Mouse (Mus musculus) retina, postnatal 1 day (tissue): ENCODE data around the gene Sept10.

Experiments
- DNase-seq: peaks from one replicate; pipeline ENCODE4 v3.0.0-alpha.2; 2012

The Sept10 gene

DNA sequence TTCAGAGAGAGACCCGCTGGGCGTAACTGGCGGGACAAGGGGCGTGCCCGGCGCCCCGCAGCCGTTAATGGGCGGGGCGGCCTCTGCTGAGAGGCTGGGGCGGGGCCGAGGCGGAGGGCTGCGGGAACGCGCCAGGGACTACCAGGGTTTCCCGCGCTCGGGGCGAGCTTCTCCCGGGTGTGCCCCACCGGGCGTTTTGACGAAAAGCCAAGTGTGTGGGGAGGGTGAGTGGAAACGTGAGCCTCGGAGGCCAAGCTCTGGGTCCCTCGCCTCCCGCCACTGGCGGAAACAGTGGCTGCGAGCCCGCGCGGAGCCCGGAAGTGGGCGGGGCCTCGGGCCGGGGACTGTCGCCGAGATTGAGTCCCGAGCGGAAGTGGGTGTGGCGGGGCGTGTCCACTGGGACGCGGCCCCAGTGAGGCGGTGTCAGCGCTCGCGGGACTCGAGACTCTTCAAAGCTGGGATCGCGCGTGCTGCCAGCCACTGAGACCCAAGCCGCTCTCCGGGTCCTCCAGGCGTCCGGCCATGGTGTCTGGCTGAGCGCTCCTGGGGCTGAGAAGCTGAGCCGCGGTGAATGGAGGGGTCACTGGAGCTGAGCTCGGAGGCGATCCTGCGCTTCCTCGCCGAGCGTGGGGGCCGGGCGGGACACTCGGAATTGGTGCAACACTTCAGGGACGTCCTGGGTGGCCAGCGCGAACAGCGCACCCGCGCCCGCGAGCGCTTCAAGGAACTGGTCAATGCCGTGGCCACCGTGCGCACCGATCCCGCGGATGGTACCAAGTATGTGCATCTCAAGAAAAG is at the start of gene Sept10, which contains the start of gene Sowahc:
Gene Sept10 (minus strand): TSS at position 375 of the 798 bp plus-strand sequence.
Gene Sowahc (plus strand): TSS at position 481 of the 798 bp plus-strand sequence.
- DNase-seq = peak; percentile 98

DNA sequence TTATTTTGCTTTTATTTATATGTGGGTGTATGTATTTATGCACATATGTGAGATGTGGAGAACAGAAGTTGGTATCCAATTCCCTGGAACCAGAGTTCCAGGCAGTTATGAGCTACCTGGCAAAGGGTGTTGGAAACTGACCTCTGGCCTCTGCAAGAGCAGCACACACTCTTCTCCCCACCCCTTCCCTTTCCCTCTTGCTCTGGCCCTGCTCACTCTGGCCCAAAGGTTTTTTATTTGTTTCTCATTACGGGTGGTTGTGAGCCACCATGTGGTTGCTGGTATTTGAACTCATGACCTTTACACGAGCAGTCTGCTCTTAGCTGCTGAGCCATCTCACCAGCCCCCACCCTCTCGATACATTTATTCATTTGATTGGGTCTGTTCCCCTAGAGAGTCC is 47.1 kb upstream of the Sept10 start:
- no peak for DNase-seq

DNA sequence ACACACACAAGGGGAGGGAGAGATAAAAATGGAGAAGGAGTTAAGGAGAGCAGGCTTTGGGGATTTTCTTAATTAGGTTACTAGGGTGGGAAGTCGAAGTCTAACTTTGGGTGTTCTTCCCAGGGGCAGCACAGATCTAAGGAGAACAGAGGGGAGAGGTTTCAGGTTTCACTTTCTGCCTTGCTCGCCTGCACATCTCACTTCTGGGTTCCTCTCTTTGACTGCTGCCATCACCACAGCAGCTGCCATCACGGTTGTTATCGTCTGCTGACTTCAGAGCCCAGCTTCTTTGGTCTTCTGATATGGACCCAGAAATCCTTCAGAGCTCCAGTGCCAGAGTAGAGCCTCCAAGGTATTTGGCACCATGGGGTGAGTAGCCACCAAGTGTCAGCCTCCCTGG is 46.5 kb upstream of the Sept10 start:
- DNase-seq = no peak

DNA sequence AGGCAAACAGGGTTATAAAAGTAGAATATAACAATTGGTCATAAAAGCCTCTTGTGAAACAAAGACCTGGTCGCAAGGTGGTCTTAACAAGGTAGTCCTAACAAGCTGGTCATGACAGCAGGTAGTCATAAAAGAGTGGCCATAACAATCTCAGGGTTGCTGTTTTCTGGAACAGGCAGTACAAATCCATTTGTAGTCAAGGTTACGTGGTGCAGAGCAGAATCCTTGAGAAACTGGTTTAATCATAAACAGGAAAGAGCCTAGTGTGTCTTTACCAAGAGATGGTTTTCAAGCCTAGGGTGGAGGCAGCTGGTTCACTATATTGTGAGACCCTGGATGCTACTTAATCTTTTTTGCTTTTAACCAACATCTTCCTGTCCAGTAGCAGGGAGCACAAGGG is 45.6 kb upstream of the Sept10 start:
- no peak for DNase-seq

DNA sequence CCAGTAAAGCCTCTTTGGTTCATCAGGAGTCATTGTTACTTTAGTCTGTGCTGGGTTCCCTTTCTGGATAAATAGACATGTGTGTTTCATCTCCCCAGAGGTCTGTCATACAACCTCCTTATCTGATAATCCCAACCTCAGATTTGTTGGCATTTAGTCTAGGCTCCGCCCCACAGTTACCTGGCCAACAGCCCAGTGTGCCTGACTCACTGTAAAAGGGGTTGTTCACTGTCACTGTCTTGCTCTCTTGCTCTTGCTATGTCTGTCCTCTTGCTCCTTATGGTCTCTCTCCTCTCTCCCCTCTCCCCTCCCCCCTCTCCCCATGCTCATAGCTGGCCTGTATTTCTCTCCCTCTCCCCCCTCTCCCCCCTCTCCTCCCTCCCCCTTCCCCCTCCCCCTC is 44.5 kb upstream of the Sept10 start:
- no peak for DNase-seq

DNA sequence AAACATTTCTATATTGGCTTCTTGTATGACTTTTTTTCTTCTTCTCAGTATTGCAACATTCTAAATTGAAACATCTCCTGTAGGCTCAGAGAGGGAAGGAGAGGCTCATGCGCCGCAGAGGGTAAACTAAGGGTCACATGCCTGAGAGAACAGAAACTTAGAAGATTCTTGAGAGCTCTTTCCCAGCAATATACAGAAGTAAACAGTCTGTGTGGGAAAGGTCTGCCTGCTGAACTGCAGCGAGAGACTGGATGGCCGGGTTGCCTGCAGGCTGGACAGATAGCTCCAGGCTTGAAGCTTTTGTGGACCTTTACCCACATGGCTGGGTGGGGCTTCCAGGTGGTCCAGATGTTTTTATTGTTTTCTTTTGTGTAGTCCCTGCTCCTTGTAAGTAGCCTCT is 44.0 kb upstream of the Sept10 start:
- DNase-seq = no peak

DNA sequence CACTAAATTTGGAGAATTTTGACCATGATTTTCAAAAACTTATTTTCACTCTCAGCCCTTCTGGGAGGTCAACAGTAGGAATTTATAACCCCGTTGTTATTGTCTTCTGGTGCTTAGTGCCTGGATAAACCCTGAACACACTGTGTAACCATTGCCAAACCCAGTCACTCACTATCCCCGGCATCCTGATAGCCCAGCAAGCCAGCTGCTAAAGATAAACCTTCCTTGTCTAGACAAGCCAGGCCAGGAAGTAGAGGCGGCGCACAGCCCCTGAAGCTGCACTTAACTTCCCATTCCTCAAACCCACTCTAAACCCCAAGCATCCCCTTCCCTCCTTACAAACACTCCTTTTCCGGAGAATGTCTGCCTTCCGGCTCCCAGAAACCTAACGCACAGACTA is 43.4 kb upstream of the Sept10 start:
- DNase-seq = no peak

DNA sequence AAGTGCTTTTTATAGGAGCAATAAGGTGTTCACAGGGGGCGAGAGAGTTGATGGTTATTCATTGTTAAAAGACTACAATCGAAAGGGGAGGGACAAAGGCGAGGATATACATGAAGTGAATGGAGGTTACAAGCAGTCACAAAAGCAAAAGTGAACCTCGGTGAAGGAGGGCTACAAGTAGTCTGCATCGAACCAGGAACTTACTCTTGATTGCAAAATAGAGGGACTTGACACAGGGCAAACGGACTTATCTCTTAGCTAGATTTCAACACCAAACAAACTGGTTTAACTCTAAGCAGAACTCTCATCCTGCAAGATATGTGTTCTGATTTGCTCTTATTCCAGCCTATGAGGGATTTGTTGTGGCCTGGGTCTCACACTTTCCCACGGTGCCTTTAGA is 41.3 kb upstream of the Sept10 start:
- no peak for DNase-seq

DNA sequence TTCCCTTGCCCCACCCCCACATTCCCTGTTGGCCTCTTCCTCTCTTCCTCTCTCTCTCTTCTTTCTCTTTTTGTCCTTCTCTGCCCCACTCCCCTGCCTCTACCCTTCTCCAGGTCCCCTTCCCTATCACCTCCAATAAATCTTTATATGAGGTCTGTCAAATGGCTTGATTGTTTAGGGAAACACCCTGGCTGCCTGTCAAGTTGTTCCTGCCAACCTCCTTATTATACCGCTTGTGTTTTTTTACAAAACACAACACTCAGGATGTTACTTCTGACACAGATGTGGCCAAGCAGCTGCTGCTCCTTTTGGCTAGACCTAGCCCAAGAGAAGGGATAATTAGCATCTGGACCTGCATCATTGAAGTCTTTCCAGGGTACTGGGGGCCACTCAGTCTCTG is 40.4 kb upstream of the Sept10 start:
- no peak for DNase-seq

DNA sequence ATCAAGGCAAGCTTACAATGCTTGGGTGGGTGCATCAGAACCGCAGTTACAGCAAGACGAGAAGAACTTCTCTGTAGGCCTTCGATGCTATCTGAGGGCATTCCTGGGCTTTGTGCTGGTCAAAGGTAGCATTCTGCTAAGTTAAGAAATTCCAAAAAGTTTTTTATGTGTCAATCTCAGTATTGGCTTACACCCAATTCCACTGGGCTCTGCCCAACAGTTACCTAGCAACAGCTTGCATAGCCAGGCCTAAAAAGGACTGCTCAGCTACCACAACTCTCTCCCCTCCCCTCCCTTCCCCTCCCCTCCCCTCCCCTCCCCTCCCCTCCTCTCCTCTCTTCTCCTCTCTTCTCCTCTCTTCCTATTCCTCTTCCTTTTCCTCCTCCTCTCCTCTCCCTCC is 40.0 kb upstream of the Sept10 start:
- peak; percentile 31 for DNase-seq

DNA sequence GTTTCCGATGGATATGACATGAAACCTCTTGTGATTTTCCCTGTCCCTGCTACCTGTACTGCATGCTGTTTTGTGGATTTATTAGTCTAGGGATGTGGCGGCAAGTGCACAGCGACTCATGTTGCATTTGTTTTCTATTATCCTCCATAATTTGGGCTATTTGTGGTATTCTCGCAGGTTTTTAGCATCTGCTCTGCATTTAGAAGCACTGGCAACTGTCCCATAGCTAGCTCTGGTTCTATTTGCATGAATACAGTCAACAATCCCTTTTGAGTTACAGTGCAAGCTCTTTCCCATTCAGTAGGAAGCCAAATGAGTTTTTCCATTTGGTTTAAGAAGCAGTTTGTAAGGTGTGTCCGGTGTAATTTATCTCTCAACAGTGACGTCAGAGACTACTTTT is 37.9 kb upstream of the Sept10 start:
- no peak for DNase-seq

DNA sequence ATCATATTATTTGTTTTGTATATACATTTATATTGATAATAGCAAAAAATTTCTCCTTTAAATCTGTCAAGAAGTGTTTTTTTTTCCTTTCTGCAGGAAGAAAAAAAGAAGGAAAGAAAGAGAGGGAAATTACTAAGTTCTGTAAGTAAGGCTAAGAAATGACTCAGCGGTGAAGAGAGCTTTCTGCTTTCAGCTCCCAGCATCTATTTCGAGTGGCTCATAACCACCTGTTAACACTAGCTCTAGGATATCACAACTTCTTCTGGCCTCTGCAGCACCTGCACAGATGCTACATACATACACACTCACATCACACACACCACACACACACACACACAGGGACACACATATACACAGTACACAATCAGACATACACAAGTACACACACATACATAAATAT is 34.9 kb upstream of the Sept10 start:
- no peak for DNase-seq

DNA sequence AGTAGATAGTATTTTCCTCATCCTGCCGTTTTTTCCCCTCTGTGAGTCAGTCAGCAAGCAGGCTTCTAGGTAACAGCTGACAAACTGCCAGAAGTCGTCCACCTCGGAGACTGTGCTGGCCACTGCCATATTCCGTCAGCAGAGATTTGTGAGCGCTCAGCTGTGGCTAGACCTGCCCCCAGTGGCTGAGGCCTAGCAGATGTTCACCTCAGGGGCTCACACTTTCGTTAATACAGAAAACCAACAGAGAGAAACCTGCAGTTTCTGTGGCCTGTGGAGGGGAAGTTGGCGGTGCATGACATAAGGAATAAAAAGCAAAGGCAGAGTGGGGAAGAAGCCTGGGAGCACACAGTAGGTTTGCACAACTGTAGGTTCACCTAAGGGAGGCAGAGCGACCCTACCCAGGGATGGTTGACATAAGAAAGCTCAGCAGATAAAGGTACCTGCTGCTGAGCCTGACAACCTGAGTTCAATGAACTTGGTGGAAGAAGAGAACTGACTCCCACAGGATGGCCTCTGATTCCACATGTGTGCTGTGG is 32.0 kb upstream of the Sept10 start:
- no peak for DNase-seq

DNA sequence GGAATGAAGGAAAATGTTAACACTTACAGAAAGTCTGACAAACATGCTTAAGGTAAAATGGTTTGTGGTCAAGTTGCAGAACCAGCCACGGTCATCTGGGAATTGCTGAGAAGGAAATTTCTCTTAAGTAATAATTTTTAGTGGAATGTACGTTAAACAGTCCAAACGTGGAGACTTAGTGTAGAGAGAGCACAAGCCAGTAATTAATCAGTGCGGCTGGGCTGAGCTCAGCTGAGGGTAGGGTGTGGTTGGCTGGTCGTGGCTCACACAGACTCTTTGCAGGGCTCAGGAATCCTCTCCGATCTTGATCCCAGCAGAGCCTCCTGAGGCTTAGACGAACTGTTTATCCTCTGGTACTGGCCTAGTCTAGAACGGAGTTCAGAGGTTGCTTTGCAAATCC is 30.7 kb upstream of the Sept10 start:
- DNase-seq = no peak

DNA sequence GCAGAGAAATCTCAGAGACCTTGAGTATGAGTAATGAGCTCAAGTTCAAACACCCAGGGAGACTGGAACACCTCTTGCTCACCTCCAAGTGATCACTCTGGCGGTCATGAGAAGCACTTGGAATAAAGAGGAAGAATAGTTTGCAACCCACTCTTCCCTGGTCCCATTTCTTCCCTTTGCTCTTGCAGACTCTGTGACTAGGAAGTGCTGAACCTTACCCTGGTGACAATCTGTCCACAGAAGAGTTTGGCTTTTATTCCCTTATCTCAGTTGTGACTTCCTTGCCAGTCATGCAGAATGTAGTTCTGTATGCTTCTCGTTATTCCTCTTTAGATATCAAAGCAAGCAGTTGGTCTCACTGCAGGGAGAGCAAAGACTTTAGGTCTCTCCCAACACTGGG is 30.3 kb upstream of the Sept10 start:
- no peak for DNase-seq

DNA sequence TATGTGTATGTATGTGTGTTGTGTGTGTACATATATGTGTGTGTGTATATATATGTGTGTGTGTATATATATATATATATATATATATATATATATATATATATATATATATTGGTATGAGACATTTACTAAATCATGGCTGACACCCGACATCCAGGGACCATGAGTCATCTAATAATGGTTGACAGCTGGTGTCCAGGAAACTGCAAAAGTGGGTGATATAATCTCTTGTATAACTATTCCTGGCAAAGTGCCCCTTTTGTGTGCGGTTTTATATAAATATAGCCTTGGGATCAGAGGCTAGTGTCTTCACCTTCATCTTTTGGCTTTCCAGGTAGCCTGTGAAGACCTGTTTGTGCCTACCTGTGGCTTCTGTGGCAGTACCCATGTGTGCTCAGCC is 29.0 kb upstream of the Sept10 start:
- DNase-seq = no peak

DNA sequence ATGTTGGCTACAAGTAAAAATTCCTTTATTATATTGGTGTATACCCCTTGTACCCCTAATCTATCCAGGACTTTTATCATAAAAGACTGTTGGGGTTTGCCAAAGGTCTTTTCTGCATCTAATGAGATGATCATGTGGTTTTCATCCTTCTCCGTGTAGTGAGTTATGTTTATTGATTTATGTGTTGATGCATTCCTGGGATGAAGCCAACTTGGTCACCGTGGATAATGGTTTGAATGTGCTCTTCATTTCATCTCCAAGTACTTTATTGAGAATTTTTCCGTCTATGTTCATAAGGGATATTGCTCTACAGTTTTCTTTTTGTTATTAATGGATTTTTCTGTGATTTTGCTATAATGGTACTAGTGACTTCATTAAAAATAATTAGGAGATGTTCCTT is 27.9 kb upstream of the Sept10 start:
- DNase-seq = no peak

DNA sequence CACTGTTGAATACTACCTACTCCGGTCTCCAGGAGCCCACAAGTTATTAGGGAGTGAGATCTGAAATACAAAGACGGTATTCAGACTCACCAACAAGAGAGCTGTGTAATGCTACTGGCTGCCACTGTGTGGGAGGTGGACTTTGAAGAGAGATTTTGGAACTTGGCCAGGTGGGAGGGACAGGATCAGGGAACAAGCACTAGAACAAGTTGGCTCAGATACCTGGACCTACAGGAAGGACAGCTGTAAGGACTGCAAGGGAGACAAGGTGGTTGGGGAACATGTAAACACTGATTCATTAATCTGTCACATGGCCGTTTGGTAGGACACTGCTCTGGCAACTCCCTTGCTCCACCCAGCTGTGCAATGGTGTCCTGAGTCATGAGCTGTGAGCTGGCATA is 19.5 kb upstream of the Sept10 start:
- peak; percentile 48 for DNase-seq

DNA sequence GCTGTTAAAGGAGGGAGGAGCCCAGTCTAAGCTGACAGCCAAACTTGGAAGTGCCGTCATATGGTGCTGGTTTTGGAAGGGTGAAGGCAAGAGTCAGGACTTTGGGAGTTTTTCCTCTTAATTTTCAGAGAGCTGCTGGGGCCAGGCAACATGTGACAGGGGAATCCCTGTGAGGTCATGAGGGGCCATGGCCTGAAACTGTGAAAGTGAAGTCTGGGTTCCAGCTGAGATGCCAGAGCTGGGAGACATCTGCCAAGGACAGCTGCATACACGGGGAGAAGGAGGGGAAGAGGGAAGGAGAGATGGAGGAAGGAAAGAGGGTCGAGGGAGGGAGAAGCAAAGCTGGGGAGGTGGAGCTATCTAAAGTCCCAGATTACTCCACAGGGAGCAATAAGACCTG is 16.1 kb upstream of the Sept10 start:
- no peak for DNase-seq

DNA sequence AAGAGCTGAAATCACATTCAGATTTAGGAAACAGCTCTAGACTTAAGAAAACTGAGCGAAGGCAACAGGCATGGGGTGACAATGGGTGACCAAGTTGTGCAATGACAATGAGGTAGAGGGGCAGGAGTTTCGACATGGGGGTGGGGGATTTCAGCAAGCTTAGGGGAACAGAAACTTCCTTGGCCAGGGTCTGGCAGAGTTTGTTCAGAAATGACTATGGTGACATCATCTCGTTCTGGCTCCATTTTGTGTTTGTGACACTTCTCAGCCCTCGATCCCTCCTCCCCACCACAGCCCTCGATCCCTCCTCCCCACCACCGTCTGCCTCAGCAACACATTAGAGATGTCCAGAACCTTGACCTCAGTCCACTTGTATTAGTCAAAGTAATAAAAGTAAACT is 14.8 kb upstream of the Sept10 start:
- DNase-seq = no peak

DNA sequence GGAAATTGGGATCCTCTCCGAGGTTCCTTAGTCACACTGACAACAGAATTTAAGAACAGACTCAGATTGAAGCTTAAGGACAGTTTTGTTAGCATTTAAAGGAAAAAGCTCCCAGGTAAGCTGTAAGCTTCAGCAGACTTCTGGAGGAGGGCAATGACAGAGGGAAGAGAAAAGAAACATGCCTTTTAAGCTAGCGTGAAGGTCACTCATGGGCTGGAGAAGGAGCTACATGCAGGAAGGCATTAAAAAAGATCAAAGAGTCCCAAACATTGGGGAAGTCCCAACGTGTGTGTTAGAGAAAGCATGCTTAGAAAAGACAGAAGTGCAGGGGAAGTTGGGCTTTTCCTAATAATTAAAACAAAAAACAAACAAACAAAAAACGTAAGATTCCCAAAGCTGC is 14.2 kb upstream of the Sept10 start:
- DNase-seq = no peak

DNA sequence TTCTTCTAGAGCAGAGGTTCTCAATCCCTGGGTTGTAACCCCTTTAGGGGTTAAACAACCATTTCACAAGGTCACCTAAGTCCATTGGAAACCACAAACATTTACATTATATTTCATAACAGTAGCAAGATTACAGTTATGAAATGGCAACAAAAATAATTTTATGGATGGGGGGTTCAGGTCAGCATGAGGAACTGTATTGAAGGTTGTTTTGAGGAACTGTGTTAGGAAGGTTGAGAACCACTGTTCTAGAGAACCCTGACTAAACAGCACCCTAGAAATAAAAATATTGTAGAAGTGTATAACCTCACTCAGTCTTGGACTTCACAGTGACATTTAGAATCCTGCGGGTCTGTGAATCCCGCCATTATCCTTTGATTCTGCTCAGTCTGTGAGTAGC is 13.6 kb upstream of the Sept10 start:
- no peak for DNase-seq

DNA sequence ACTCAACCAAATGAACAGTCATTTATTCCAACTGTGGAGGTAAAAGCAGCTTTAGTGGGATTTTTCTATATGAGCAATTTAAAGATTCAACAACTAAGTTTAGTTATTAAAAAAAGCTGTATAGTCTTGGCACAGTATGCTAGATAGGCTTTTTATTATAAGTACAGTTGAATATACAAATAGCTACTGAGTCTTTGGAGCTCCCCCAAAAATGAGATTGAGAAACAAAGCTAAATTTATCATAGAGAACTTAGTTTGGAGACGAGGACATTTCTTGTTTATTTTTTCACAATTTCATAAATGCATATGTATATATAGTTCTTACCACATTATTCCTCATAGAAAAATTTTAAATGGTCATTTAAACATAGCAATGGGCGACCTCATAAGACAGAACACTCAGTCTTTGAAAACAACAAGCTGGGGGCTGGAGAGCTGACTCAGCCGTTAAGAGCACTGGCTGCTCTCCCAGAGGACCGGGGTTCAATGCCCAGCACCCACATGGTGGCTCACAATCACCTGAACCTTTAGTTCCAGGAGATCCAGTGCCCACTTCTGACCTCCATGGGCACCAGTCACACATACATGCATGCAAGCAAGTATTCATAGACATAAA is 7.7 kb upstream of the Sept10 start:
- DNase-seq = no peak

DNA sequence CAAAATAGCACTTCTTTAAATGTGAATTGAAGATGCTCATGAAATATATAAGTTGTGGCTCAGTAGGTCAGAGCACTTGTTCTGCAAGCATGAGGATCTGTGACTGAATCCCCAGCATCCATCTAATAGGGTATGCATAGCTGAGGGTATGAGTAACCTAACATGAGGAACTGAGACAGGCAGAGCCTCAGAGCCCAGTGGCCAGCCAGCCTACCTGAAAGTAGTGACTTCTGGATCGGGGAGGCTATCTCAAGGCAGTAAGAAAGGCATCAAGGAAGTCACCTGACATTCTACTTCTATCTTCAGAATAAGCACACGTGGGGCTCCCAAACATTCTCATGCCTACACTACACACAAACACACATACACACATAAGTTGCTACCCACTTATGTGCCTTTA is 3.5 kb upstream of the Sept10 start:
- no peak for DNase-seq

DNA sequence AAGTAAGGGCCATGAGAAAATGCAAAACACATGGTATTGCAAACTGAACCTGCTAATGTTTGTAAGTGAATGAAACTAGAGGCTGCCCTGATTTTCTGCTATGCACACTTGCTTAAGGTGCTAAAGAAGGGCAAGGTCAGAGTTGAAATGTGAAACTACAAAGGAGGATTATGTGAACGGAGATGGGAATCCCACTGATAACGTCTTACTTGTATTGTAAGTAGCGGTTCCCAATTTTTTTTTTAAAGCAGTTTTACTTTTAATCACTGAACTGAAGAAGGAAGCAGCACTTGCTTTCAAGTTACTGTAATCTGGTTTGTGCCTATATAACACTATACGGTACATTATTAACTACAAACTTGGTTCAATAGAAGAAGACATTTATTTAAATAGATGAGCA is 2.2 kb upstream of the Sept10 start:
- DNase-seq = no peak
